Mouse (Mus musculus) CD4-positive, CD25-positive, alpha-beta regulatory T cell, adult 2 months (primary cell): ENCODE measurements around the gene Sde2.

Experiments used
- DNase-seq: peaks from one replicate; pipeline ENCODE4 v3.0.0-alpha.2; 2012; ENCODE audit warnings: low read depth, low spot score

The Sde2 gene

GRCm38 (mm10) chr1:180850316-180851270, at the start of gene Sde2:
Gene Sde2, plus strand, starts transcription at chr1:180851127.
- peak; percentile 100 for DNase-seq

GRCm38 (mm10) chr1:180801466-180801994, 49.4 kb upstream of the Sde2 start:
- no peak for DNase-seq

- DNase-seq = no peak
Observed at GRCm38 (mm10) chr1:180803881-180804280, 47.0 kb upstream of the Sde2 start.

GRCm38 (mm10) chr1:180808831-180809230, 42.1 kb upstream of the Sde2 start:
- no peak for DNase-seq

GRCm38 (mm10) chr1:180810976-180811375, 40.0 kb upstream of the Sde2 start:
- peak; percentile 68 for DNase-seq

GRCm38 (mm10) chr1:180811596-180812462, 39.1 kb upstream of the Sde2 start:
- peak; percentile 62 for DNase-seq

GRCm38 (mm10) chr1:180812463-180813408, 38.2 kb upstream of the Sde2 start:
- DNase-seq = peak; percentile 71

GRCm38 (mm10) chr1:180813409-180813884, 37.5 kb upstream of the Sde2 start:
- DNase-seq = peak; percentile 97

GRCm38 (mm10) chr1:180813885-180814740, 36.8 kb upstream of the Sde2 start, which contains the start of gene H3f3a:
Gene H3f3a, minus strand, starts transcription at chr1:180813943.
- peak; percentile 72 for DNase-seq

- DNase-seq = no peak
Observed at GRCm38 (mm10) chr1:180815371-180816024, 35.4 kb upstream of the Sde2 start.

GRCm38 (mm10) chr1:180818000-180818399, 32.9 kb upstream of the Sde2 start:
- no peak for DNase-seq

GRCm38 (mm10) chr1:180821101-180821500, 29.8 kb upstream of the Sde2 start:
- no peak for DNase-seq

- no peak for DNase-seq
Observed at GRCm38 (mm10) chr1:180822276-180822675, 28.7 kb upstream of the Sde2 start.

- DNase-seq = no peak
Observed at GRCm38 (mm10) chr1:180823716-180824115, 27.2 kb upstream of the Sde2 start.

GRCm38 (mm10) chr1:180824721-180825120, 26.2 kb upstream of the Sde2 start:
- DNase-seq = no peak

GRCm38 (mm10) chr1:180826634-180827033, 24.3 kb upstream of the Sde2 start:
- no peak for DNase-seq

GRCm38 (mm10) chr1:180829775-180830174, 21.2 kb upstream of the Sde2 start:
- DNase-seq = peak; percentile 83

- DNase-seq = peak; percentile 40
Observed at GRCm38 (mm10) chr1:180830175-180830574, 20.8 kb upstream of the Sde2 start.
